Mouse (Mus musculus): ENCODE measurements around the gene Scd3.
"Not testable (repeated sequence)": the region's sequence is repeated elsewhere in the genome, so short reads cannot be mapped to it uniquely, and the experiment has no call there.

Scd3 gene

DNA sequence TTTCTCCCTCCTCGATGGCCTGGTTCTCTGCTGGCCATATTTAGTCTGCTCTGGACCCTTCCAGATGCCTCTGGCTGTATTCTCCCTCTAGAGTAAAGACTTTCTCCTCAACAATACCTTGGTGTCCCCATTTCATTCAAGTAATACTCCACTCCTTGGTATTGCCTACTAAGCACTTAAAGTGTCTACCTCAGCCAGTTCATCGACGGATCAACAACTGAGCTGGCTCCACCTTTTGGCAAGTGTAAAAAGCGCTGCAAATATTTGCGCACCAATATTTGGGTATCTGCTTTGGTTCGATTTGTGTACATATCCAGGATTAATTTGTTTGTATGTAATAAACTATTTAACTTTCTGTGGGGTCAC, 63.4 kb downstream of the Scd3 start:
- in situ Hi-C loops (cut with MboI; ENCODE audit: unreplicated experiment in 2 of 2), result no loop called here

DNA sequence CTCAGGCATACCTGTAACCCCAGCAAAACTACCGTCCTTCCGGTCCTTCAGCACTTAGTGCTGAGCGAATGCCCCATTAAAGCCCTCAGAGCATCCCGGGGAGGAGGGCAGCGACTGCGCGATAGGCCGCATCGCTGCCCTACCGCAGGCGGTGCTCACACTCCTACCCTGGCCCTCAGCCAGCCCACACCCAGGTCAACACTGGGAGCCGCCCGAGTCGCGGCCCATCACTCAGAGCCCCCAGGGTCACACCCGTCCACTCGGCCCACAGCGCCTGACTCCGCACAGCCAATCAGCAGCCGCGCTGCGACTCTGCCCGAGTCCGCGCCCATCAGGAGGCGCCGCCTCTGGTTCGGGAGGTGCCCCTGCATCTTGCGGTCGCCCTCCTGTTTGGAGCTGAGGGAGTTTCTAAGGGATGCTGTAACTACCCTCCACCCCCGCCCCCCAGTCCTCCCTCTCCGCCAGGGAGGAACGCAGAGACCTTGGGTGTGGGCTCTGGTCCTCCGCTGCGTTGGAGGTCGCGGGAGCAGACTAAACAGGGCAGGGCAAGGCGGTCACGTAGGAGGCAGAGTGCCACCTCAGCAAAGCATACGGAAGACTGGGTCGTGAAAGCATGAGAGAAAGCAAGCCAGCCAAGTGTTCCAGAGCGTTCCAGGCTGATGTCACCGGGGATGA, 63.9 kb downstream of the Scd3 start:
- in situ Hi-C loops (cut with MboI; ENCODE audit: unreplicated experiment in 2 of 2), result no loop called here

DNA sequence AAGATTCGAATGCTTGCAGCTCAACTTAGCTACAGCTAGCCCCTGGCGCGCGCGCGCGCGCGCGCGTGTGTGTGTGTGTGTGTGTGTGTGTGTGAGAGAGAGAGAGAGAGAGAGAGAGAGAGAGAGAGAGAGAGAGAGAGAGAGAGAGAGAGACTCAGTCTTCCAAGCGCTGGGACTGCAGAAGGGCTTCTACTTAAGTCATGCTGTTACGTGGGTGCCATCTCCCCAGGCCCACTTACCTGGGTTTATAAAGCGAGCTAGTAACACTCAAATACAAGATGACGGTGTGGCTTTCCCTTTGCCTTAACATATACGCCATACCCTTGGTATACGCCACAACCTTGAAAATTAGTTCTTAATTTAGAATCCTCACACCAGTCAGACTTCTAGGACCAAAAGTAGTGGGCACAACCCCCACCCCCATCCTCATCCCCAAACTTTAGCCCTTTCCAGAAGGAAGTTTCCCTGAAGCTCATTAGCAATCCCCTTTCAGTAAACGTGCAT, 64.5 kb downstream of the Scd3 start:
- in situ Hi-C loops (cut with MboI; ENCODE audit: unreplicated experiment in 2 of 2), result no loop called here

DNA sequence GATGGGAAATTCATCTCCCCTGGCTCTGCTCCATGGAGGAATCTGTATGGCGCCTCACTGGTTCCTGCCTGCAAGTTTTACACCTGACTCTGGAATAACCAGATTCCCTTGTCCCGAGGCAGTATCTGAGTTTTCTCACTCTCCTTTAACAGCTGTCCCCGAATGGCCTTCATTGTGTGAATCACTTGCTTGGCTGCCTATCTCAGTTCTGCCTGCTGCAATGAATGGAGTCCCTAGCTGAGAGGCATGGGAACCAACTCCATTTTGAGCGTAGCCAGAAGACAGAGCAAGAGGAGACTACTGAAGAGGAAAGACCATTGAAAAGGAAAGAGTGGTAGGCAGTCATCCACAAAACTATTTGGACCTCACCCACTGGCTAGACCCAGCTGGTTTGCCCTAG, 70.6 kb downstream of the Scd3 start:
- in situ Hi-C loops (cut with MboI; ENCODE audit: unreplicated experiment in 2 of 2), result loop anchor here in 1 of 2 experiments (10.0 kb wide), 1 partner anchor 519 kb away; the partner anchor contains the start of genes Cox15 and Cutc

DNA sequence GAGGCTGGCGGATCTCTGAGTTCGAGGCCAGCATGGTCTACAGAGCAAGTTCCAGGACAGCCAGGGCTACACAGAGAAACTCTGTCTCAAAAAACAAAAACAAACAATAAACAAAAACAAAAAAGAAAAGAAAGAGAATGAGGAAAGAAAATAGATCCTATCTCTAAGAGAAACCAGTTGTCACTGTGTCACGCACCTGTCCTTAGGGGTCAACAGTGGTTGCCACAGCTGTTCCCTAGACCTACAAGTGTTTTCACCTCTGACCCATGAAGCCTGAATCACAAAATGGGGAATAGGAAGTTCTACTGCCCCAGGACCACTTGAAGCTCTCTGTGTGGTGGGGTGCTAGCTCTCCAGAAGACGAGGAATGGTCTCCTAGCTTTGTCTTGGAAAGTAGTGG, 71.4 kb downstream of the Scd3 start:
- in situ Hi-C loops (cut with MboI; ENCODE audit: unreplicated experiment in 2 of 2), result loop anchor here in 1 of 2 experiments (10.0 kb wide), 1 partner anchor 520 kb away; the partner anchor contains the start of genes Cox15 and Cutc

DNA sequence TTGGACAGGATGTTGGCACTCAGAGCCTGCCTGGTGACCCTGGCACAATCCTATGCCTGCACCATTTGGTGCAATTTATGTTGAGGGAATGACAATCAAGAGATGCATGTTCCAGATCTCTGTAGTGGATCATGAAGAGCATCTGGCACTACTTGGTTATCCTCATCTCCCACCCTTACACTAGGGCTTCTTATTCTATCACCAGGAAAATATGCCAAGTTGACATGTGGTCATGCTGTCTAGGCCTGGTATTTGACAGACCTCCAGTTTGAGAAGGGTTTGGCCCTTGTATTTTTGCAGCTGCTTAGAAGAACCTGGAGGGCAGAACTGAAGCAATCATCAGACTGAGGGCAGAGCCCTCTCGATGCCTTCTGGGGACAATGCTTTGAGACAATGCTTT, 72.3 kb downstream of the Scd3 start:
- in situ Hi-C loops (cut with MboI; ENCODE audit: unreplicated experiment in 2 of 2), result loop anchor here in 1 of 2 experiments (10.0 kb wide), 1 partner anchor 521 kb away; the partner anchor contains the start of genes Cox15 and Cutc

DNA sequence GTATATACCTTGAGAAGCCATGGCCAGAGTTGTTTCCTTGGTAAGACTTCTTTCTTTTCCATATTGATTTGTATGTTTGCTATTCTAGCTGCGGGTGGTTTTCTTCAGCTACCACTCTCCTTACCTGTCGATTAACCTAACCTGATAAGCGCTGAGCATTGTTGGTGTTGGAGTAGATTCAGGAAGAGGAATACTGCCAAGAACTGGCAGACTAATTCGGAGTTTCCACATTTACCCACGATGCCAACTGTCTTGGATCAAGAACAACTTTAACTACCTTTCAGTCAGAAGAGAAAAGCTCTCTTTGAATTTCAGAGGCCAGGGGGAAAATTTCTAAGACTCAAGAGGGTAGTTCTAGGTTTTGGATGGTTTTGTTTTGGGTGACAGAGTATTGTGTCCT, 73.8 kb downstream of the Scd3 start:
- in situ Hi-C loops (cut with MboI; ENCODE audit: unreplicated experiment in 2 of 2), result loop anchor here in 1 of 2 experiments (10.0 kb wide), 1 partner anchor 522 kb away; the partner anchor contains the start of genes Cox15 and Cutc

DNA sequence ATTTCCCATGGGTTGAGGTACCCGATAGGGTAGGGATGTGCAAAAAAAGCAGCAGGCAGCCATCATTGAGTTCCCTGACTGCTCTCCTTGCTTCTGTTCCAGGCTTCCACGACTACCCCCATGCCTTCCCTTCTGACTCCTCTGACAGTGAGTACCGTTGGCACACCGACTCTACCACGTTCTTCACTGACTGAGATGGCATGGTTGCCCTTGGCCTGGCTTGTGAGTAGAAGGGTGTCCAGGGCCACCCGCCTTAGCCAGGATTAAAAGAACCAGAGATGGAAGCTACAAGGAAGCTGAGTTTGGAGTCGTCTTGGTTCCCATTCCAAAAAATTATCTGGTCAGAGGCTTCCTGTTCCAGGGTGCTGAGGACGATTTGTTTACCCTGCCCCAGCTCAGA, 74.9 kb downstream of the Scd3 start:
- in situ Hi-C loops (cut with MboI; ENCODE audit: unreplicated experiment in 2 of 2), result loop anchor here in 1 of 2 experiments (10.0 kb wide), 1 partner anchor 523 kb away; the partner anchor contains the start of genes Cox15 and Cutc

DNA sequence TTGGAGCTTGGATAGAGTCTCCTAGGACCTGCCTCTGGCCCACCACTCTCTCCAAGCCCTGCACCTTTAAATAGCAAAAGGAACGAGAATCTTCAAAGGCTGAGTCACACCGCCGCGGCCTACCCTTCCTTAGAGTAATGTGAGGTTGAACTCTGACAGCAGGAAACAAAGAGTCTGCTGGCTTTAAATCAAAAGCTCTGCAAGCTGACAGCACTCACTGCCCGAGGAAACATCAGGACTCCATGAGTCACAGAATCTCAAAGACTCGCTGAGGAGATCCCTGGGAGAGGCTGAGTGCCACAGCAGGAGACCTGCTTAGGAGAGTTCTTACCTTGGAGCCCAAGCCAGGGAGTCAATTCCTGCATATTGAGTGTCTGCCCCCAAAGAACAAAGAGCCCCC, 77.7 kb downstream of the Scd3 start:
- in situ Hi-C loops (cut with MboI; ENCODE audit: unreplicated experiment in 2 of 2), result no loop called here

DNA sequence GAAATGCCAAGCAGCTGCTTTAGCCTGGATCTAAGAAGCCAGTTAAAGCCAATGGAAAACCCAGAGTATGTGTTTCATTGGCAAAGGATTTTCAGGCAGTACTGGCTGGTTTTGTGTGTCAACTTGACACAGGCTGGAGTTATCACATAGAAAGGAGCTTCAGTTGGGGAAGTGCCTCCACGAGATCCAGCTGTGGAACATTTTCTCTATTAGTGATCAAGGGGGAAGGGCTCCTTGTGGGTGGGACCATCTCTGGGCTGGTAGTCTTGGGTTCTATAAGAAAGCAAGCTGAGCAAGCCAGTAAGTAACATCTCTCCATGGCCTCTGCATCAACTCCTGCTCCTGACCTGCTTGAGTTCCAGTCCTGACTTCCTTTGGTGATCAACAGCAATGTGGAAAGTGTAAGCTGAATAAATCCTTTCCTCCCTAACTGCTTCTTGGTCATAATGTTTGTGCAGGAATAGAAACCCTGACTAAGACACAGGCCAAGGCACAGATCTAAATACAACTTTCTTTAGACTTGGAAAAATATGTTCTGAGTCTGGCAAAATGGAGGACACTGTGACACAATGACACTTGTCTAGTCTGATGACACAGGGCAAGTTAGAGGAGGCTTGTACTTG, 78.9 kb downstream of the Scd3 start:
- in situ Hi-C loops (cut with MboI; ENCODE audit: unreplicated experiment in 2 of 2), result not testable (repeated sequence)

DNA sequence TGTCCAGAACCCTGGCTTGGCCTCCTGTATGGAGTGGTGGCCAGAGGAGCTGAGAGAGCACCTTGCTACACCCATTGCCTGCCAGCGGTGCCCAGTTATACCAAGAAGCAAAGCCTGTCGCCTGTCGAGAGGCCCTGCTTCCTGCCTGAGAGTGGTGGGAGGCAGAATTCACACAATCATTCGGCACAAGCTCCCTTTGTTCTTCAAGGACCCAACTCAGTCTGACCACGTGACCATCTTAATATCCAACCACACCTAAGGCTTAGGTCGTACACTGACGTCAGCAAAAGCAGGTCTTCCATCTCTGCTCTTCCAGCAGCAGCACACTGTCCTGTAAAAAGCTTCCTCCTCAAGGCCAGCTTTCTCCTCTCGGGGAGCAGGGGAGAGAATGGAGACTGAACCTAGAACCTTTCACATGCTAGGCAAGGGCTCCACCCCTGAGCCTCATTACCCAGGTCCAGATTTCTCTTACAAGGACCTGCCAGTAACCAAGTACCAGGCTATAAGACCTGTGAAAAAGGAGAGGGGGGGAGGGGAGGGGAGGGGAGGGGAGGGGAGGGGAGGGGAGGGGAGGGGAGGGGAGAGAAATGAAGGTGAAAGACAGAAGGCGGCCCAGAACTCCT, 79.6 kb downstream of the Scd3 start:
- in situ Hi-C loops (cut with MboI; ENCODE audit: unreplicated experiment in 2 of 2), result no loop called here

DNA sequence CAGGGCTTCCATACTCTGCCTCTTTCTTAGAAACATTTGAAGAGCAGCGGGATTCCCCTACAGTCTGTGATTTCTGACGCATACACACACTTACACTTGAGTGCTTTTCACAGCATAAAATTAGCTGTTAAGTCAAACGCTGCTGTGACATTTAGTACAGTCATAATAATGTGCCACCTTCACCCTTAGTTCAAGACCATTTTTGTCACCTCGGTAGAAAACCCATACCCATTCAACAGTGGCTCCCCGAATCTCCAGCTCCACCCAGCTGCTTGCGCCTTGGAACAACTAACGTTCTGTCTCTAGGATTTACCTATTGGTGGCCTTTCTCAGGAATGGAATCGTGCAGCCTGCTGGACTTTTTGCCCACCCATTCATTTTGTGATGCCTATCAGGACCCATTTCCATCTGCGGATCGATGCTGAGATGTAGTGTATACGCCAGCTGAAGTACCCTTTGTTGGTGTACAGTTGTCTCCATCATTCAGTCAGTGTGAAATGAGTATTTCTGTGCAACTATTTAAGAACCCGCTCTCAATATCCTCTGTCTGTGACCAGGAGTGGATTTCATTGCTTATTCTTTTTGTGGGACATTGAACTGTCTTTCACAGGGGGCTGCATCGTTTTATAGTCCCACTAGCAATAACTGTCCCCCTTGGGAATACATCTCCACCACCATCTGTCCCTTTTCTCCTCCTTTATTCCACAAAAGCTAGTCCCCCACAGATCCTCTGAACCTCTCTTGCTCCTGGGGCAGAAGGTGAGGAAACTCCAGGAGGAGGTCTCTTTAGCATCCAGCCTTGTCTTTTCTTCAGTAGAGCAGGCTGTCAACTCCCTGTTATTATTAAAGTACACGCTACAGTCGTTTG, 80.3 kb downstream of the Scd3 start:
- in situ Hi-C loops (cut with MboI; ENCODE audit: unreplicated experiment in 2 of 2), result no loop called here

DNA sequence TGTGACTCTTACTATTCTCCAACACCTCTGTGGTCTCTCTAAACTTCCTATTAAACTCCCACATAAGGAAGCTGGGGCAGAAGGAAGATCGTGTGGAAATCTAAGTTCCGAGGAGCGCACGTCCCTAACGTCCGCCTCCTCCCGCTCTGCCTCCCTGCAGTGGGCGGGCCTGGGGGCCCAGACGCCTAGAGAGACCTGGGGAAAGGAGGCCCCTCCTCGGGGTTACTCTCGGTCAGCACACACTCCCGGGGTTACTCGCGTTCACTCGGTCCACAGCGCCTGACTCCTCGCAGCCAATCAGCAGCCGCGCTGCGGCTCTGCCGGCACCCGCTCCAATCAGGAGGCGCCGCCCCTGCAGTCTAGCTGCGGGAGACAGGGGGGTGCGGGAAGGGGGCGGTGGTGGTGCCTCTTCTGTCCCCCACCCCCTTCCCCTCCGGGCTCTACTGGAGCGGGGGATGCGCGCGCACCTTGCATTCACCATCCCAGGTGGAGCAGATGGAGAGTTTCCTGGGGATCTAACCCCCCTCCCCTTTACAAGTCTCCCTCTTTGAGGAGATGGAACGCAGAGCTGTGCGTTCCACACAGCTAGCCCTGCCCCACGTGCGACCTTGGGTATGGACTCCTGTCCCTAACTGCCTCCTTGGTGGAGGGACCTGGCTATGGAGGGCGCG, 81.1 kb downstream of the Scd3 start:
- in situ Hi-C loops (cut with MboI; ENCODE audit: unreplicated experiment in 2 of 2), result no loop called here

DNA sequence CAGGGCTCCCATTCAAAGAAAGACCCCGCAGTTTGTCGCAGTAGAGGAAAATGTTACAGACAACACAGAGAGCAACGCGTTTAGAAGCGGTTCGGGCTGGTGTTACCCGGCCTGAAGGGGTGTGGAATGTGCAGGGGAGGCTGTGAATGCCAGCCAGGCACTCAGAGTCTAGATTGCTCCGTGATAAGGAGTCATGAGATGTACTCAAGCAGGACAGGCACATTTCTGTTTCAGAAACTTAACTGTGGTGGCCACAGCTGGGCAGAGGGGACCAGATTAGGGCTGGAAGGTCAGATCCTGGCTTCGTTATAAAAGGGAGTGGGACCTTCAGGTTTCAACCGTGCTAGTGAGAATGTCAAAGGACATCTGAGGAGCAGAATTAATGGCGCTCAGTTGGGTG, 81.7 kb downstream of the Scd3 start:
- in situ Hi-C loops (cut with MboI; ENCODE audit: unreplicated experiment in 2 of 2), result no loop called here

DNA sequence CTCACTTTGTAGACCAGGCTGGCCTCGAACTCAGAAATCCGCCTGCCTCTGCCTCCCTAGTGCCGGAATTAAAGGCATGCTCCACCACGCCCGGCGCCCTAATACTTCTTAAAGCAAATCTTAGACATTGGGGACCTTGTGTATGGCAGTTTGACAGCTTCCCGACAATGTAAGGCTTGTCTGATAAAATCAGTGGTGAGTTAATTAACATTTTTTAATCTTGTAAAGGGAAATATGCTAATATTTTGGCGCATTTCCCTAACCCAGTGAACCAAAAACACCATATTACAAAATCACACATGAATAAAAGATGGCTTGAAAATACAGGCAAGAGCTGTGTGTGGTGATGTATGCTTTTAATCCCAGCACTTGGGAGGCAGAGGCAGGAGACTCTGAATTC, 82.5 kb downstream of the Scd3 start:
- in situ Hi-C loops (cut with MboI; ENCODE audit: unreplicated experiment in 2 of 2), result no loop called here

DNA sequence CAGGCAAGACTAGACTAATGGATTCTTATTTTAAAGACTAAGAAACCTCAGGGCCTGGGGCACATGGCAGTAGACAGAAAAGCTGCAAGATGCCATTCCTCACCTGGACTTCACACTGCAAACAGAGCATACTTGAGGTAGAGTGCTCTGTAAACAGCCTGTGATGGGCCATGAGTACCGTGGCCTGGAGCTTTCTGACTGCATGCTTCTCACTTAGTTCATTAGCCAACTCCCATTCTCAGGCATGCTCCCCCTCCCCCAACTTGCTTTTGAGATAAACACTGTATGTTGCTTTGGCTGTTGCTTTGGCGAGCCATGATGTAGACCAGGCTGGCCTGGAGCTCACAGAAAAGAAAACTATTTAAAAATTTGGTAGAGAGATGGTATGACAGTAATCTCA, 83.0 kb downstream of the Scd3 start:
- in situ Hi-C loops (cut with MboI; ENCODE audit: unreplicated experiment in 2 of 2), result no loop called here

DNA sequence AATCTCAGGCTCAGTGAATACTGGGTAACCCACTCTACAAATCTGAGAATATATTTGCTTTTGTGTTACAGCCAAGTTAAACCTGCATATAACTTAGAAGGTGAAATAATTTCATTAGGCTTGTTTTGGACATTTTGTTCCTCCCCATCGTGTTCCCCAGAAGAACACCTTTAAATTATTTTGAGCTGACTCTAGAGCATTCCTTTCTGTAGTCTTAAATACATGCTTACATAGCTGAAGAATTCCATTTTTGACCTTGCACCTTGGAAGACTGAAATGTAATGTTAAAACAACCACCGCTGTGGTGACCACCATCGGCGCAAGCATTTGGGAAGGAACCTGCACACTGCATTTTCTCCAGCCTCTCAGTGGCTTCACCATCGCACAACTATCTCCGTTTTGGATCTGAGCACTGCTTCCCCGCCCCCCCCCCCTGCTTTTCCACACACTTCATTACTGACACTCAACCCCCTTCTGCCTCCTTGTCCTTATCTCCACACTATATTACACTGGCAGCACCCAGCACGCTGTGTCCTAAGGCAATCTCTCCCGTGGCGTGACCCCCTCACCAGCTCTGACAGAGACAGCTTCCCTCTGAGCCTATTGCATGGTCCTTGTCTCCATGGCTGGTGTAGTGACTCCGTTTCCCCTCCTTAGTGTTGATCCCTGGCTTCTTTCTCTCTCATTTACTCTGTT, 84.5 kb downstream of the Scd3 start:
- in situ Hi-C loops (cut with MboI; ENCODE audit: unreplicated experiment in 2 of 2), result no loop called here

DNA sequence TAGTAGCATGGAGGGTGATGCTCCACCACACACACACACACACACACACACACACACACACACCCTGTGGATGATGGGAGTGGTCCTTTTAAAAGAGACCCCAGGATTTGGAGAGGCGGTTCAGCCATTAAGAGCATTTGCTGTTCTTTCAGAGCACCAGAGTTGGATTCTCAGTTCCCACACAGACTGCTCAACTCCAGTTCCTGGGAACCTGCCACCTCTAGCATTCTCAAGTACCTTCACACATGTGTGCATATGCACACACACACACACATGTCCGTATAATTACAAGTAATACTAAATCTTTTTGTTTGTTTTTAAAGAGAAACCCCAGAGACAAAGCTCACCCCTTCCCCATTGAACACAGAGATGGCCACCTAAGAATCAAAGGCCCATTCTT, 89.0 kb downstream of the Scd3 start:
- in situ Hi-C loops (cut with MboI; ENCODE audit: unreplicated experiment in 2 of 2), result no loop called here

DNA sequence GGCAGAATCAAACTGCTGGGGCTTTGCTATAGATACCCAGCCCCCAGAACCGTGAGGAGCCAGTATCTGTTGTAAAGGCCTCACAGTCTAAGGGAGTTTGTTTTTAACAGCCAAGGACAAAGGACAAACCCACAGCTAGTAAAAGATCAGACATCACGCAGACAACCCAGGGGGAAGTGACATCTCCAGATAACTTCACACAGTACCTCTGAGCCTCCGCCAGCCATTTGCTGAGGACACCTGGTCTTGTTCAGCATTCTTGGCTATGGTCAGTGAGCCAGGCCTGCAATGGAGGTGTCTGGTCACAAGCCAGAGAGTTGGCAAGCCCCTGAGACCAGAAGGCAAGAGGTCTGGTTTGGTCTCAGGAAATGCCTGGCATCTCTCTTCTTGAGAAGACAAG, 89.4 kb downstream of the Scd3 start:
- in situ Hi-C loops (cut with MboI; ENCODE audit: unreplicated experiment in 2 of 2), result no loop called here
